Mouse (Mus musculus): ENCODE measurements around the gene Olfr1417. TPM values are rescaled to one million over a fixed set of nuclear protein-coding genes. Genes with fewer than 3 reads are reported as not detected.

Olfr1417 gene
- polyA plus RNA-seq, 1 experiment from 2014 or later = not detected

DNA sequence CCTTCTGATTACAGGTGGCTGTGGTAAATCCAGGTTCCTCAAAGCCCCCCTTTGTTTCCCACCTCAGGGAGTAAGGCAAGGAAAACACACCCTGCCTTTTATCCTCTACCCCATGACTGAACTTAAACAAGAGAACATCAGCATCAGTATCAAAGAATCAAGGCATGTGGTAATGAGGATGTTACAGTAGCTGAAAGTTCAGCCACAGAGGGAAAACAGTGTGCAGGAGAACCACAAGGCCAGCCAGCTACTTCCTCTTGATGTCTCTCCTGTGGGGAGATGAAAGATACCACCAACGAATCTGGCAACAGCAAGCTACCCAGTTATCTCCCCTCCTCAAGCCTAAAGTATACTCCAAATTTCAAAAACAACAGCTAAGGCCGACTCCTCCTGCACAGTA, 31.8 kb downstream of the Olfr1417 start:
- no peaks in the 10 kb centered on the region for H3K9me3 ChIP-seq (ENCODE audit: low read length)
- H3K36me3 ChIP-seq (replicated peaks; ENCODE audit: insufficient read depth, low read length) = no peaks in the 10 kb centered on the region
- ATAC-seq (no peak), DNase-seq (no peak)
- no peak overlapping the region for H3K4me2 ChIP-seq (ENCODE audit: low read depth, low read length)
- 27% methylated on average over 2 of the region's 2 CpGs for WGBS (ENCODE audit: insufficient replicate concordance)
- peaks cover 7% of the 10 kb centered on the region for H3K4me1 ChIP-seq (ENCODE audit: insufficient read depth)
- no peak overlapping the region for H3K4me3 ChIP-seq (ENCODE audit: low read depth, low read length)
- no peak overlapping the region for H3K9ac ChIP-seq (replicated peaks)
- H3K27ac ChIP-seq (ENCODE audit: low read depth) = no peak overlapping the region
- no peaks in the 10 kb centered on the region for H3K27me3 ChIP-seq (ENCODE audit: insufficient read depth, low read length)
- TF ChIP-seq EP300 (IDR thresholded peaks at IDR 0.05; ENCODE audit: low read depth) (no peak), CTCF (IDR thresholded peaks at IDR 0.05; ENCODE audit: low read depth) (no peak)

DNA sequence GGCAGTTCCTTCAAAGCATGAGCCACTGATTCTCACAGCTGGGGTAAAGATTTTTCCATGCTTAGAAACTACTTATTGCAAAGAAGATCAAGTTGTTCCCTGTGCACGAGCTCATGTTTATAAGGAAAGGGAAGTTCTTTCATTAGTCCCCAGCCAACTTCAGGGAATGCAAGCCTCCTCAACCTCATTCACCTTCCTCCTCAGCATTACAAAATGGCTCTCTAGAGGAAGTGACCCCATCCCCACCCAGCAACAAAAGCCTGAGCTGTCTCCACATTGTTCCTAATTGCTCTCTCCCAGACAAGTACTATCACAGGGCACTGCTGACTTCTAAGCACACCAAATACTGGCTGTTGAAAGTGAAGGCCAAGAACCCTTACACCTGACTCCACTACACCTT, 34.6 kb downstream of the Olfr1417 start:
- ATAC-seq (no peak), DNase-seq (no peak)
- Histone ChIP-seq H3K27me3 (ENCODE audit: insufficient read depth, low read length) (no peaks in the 10 kb centered on the region), H3K4me1 (ENCODE audit: insufficient read depth) (peaks cover 3% of the 10 kb centered on the region), H3K36me3 (replicated peaks; ENCODE audit: insufficient read depth, low read length) (no peaks in the 10 kb centered on the region), H3K4me2 (ENCODE audit: low read depth, low read length) (no peak overlapping the region), H3K4me3 (ENCODE audit: low read depth, low read length) (no peak overlapping the region), H3K9ac (replicated peaks) (no peak overlapping the region), H3K9me3 (ENCODE audit: low read length) (no peaks in the 10 kb centered on the region), H3K27ac (ENCODE audit: low read depth) (no peak overlapping the region)
- 33% methylated on average over 1 of the region's 1 CpGs for WGBS (ENCODE audit: insufficient replicate concordance)
- TF ChIP-seq EP300 (IDR thresholded peaks at IDR 0.05; ENCODE audit: low read depth) (no peak), CTCF (IDR thresholded peaks at IDR 0.05; ENCODE audit: low read depth) (no peak)

DNA sequence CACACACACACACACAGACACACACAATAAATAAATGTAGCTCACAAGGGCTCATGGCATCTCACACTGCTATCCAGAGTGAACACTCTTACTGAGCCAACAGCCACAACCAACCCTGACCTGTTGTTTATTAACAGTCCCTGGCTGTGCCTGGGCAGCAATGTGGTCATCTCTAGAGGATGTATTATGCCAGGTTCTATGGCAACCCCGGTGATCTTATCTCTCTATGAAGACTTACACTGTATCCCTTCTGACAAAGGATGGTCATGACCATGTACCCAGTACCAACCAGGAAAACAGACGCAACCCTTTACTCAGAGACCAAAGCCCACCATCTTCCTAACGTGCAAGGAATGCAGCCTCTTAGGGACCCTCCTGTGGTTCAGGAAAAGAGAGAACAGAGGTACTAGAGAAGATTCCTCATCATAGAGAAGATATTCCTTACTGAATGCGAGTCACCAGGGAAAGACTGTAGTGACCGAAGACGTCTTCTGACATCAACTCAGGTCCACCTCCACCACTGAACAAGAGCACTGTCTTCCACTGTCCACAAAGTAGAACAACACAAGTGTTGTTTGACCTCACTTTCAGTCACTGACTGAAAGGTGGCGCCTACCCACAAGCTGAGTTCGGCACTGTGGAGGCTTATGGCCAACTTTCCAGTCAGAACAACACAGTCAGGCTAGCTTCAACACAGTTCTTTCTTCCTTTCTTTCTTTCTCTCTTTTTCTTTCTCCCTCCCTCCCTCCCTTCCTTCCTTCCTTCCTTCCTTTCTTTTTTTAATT, 38.3 kb downstream of the Olfr1417 start:
- H3K36me3 ChIP-seq (replicated peaks; ENCODE audit: insufficient read depth, low read length) = no peaks in the 10 kb centered on the region
- H3K4me2 ChIP-seq (ENCODE audit: low read depth, low read length) = no peak overlapping the region
- no peaks in the 10 kb centered on the region for H3K4me1 ChIP-seq (ENCODE audit: insufficient read depth)
- TF ChIP-seq CTCF (IDR thresholded peaks at IDR 0.05; ENCODE audit: low read depth) (peak; percentile 26; the same call in 1 of the 2 replicates), EP300 (IDR thresholded peaks at IDR 0.05; ENCODE audit: low read depth) (no peak)
- H3K27me3 ChIP-seq (ENCODE audit: insufficient read depth, low read length) = no peaks in the 10 kb centered on the region
- H3K27ac ChIP-seq (ENCODE audit: low read depth) = no peak overlapping the region
- no peak overlapping the region for H3K4me3 ChIP-seq (ENCODE audit: low read depth, low read length)
- DNase-seq (no peak), ATAC-seq (peak; percentile 68)
- H3K9me3 ChIP-seq (ENCODE audit: low read length) = no peaks in the 10 kb centered on the region
- WGBS (ENCODE audit: insufficient replicate concordance) = 61% methylated on average over 8 of the region's 8 CpGs
- H3K9ac ChIP-seq (replicated peaks) = no peak overlapping the region

DNA sequence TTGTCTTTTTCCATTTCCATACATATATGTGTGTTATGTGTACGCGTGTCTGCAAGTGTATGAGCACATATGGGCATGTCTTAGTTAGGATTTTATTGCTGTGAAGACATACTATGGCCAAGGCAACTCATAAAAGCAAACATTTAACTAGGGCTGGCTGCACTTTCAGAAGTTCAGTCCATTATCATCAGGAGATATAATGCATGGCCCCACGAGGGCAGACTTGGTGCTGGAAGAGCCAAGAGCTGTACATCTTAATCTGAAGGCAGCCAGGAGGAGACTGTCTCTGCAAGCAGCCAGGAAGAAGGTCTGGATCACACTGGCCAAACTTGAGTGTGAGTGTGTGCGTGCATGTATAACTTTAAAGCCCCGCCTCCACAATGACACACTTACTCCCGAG, 44.6 kb downstream of the Olfr1417 start:
- ATAC-seq (no peak), DNase-seq (no peak)
- no peak overlapping the region for H3K4me2 ChIP-seq (ENCODE audit: low read depth, low read length)
- no peak for TF ChIP-seq EP300 (IDR thresholded peaks at IDR 0.05; ENCODE audit: low read depth)
- no peak for TF ChIP-seq CTCF (IDR thresholded peaks at IDR 0.05; ENCODE audit: low read depth)
- 70% methylated on average over 6 of the region's 6 CpGs for WGBS (ENCODE audit: insufficient replicate concordance)
- no peak overlapping the region for H3K4me3 ChIP-seq (ENCODE audit: low read depth, low read length)
- H3K27me3 ChIP-seq (ENCODE audit: insufficient read depth, low read length) = no peaks in the 10 kb centered on the region
- no peaks in the 10 kb centered on the region for H3K4me1 ChIP-seq (ENCODE audit: insufficient read depth)
- H3K27ac ChIP-seq (ENCODE audit: low read depth) = no peak overlapping the region
- H3K9me3 ChIP-seq (ENCODE audit: low read length) = no peaks in the 10 kb centered on the region
- no peak overlapping the region for H3K9ac ChIP-seq (replicated peaks)
- H3K36me3 ChIP-seq (replicated peaks; ENCODE audit: insufficient read depth, low read length) = no peaks in the 10 kb centered on the region

DNA sequence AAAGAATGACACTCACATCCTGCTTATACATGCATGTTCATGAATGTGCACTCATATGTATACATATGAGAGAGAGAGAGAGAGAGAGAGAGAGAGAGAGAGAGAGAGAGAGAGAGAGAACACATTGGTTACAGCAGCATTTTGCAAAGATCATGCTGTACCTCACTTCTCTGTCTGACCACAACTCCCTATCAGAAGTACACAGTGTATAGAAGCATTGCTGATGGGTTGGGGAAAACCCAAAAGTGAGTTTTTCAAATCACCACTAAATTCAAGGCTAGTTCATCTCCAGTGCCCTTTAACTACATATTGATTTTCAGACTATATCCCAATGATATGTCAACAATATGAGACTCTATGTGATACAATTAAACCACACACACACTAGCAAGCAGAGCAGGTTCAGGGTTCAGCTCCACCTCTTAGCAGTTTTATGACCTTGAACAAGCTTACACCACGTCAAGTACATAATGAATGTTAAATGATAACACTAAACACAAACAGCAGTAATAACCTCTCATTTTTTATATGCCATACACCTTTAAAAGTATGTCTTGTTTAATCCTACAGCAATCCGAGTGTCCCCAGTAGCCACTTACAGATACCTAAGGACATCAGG, 45.2 kb downstream of the Olfr1417 start:
- Histone ChIP-seq H3K27me3 (ENCODE audit: insufficient read depth, low read length) (no peaks in the 10 kb centered on the region), H3K27ac (ENCODE audit: low read depth) (no peak overlapping the region), H3K4me3 (ENCODE audit: low read depth, low read length) (no peak overlapping the region), H3K4me2 (ENCODE audit: low read depth, low read length) (no peak overlapping the region), H3K9me3 (ENCODE audit: low read length) (no peaks in the 10 kb centered on the region), H3K9ac (replicated peaks) (no peak overlapping the region), H3K36me3 (replicated peaks; ENCODE audit: insufficient read depth, low read length) (no peaks in the 10 kb centered on the region), H3K4me1 (ENCODE audit: insufficient read depth) (no peaks in the 10 kb centered on the region)
- TF ChIP-seq CTCF (IDR thresholded peaks at IDR 0.05; ENCODE audit: low read depth) = no peak
- WGBS (ENCODE audit: insufficient replicate concordance) = 61% methylated on average over 2 of the region's 2 CpGs
- DNase-seq (no peak), ATAC-seq (no peak)

- no peaks in the 10 kb centered on the region for H3K4me1 ChIP-seq (ENCODE audit: insufficient read depth)
- no peak overlapping the region for H3K4me2 ChIP-seq (ENCODE audit: low read depth, low read length)
- TF ChIP-seq EP300 (IDR thresholded peaks at IDR 0.05; ENCODE audit: low read depth) = no peak
- no peaks in the 10 kb centered on the region for H3K9me3 ChIP-seq (ENCODE audit: low read length)
- ATAC-seq (no peak), DNase-seq (no peak)
- WGBS (ENCODE audit: insufficient replicate concordance) = 54% methylated on average over 5 of the region's 5 CpGs
- no peaks in the 10 kb centered on the region for H3K36me3 ChIP-seq (replicated peaks; ENCODE audit: insufficient read depth, low read length)
- no peak overlapping the region for H3K4me3 ChIP-seq (ENCODE audit: low read depth, low read length)
- no peaks in the 10 kb centered on the region for H3K27me3 ChIP-seq (ENCODE audit: insufficient read depth, low read length)
- H3K9ac ChIP-seq (replicated peaks) = no peak overlapping the region
- no peak overlapping the region for H3K27ac ChIP-seq (ENCODE audit: low read depth)
Measured at GRCm38 (mm10) chr19:11791825-11792224, 47.2 kb downstream of the Olfr1417 start.
